Mouse (Mus musculus): ENCODE measurements at regions not wholly inside any gene's neighbourhood (a gene's known extent, or its start where the extent isn't known, plus 50 kb on each side); places are given as distances from the start of the nearest gene placed in this dataset.

- no peak for TF ChIP-seq MAFK (IDR thresholded peaks at IDR 0.05; ENCODE audit: insufficient read depth, low read depth, low read length)
- no peak for TF ChIP-seq ZNF384 (IDR thresholded peaks at IDR 0.05; ENCODE audit: low read depth, low read length)
- TF ChIP-seq ZC3H11A (IDR thresholded peaks at IDR 0.05; ENCODE audit: borderline replicate concordance, low read depth, low read length), result no peak
Observed at GRCm38 (mm10) chr13:28669832-28670585, 283.5 kb downstream of the Sox4 start.

All from ES-E14 (cell line).